Mouse (Mus musculus) left cerebral cortex, adult 2 months (tissue): ENCODE measurements around the gene Spns2. TPM values are rescaled to one million over a fixed set of nuclear protein-coding genes. Genes with fewer than 3 reads are reported as not detected.

Experiments
- DNase-seq, 2 experiments: peaks; one replicate each; pipeline ENCODE4 v3.0.0; 2021 to 2022; ENCODE audit warnings: low spot score in 2 of 2, mixed read lengths in 1 of 2; ENCODE audit errors: extremely low spot score in 1 of 2
- H3K27ac ChIP-seq: fragments of 200-600 bp; 2 replicates; pipeline ENCODE4 v1.8.1; 2022
- H3K4me3 ChIP-seq: fragments of 200-600 bp; 2 replicates; pipeline ENCODE4 v1.8.1; 2022
- CTCF ChIP-seq: fragments of 200-600 bp; IDR thresholded peaks from 2 replicates; pipeline ENCODE4 v1.8.1; 2022; ENCODE audit warnings: antibody characterized with exemption, mild to moderate bottlenecking, moderate library complexity
- intact Hi-C: fragments of 180-260 bp; cut with DNase I; formaldehyde crosslinking; loops from one replicate; pipeline ENCODE4 v1.15.1; 2025
- total RNA-seq, 2 experiments: library from RNA; stranded (reverse); gene quantifications; 2 replicates each; pipeline ENCODE4 v1.2.3; 2021

Gene Spns2
- total RNA-seq, 2 experiments from 2014 or later = 68.2 to 70.6 TPM

DNA sequence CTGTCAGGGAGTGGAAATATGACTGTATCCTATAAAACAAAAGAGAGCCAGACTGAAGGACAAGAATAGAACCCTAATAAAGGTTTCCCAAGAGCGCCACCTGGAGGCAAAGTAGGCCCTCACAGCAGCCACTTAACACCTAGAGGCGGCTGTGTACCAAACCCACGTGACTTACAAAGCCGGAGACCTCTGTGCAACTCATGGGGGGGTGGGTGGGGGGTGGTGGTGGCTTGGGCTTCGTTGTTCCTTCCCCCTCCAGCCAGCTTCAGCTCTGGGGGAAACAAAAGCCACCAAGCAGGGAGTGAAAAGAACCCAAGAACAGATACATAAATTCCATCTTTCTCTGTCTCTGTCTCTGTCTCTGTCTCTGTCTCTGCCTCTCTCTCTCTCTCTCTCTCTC, 61.0 kb downstream of the Spns2 start:
- peak; percentile 66 to 67 for DNase-seq
- peak; percentile 60 for TF ChIP-seq CTCF
- intact Hi-C loops = loop anchor here (1.0 to 5.0 kb wide), 5 partner anchors 56 to 203 kb away; no protein-coding TSS in a partner anchor
- Histone ChIP-seq H3K4me3 (no peak overlapping the region), H3K27ac (no peak overlapping the region)

- Histone ChIP-seq H3K27ac (no peak overlapping the region), H3K4me3 (no peak overlapping the region)
- DNase-seq = no peak
- intact Hi-C loops = loop anchor here (1.0 to 5.0 kb wide), 2 partner anchors 55 to 207 kb away; no protein-coding TSS in a partner anchor
- peak; percentile 52 for TF ChIP-seq CTCF
Measured at GRCm38 (mm10) chr11:72426884-72427283, 62.8 kb downstream of the Spns2 start.

DNA sequence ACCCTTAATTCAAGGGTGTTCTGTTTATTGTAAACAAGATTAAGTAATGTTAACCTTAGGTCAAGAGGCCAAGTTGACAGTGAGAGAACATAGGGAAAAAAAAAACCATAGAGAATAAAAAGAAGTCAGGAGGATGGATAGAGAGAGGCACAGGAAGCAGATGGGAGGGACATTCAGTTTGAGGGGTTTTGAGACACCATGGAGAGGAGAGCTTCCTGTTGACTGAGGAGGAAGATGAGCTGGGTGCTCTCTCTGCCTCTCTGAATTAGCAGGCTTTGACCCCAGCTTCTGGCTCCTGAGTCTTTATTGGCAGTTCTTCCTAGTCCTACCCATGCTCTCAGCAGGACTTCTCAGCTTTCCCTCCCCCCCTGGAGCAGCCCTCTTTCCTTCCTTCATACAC, 64.5 kb downstream of the Spns2 start:
- H3K27ac ChIP-seq = no peak overlapping the region
- no peak for DNase-seq
- intact Hi-C loops = loop anchor here (5.0 kb wide), 1 partner anchor 53 kb away; no protein-coding TSS in a partner anchor
- no peak overlapping the region for H3K4me3 ChIP-seq
- no peak for TF ChIP-seq CTCF

GRCm38 (mm10) chr11:72423686-72424085, 66.0 kb downstream of the Spns2 start:
- no peak overlapping the region for H3K4me3 ChIP-seq
- DNase-seq = no peak
- no peak for TF ChIP-seq CTCF
- intact Hi-C loops = no loop called here
- no peak overlapping the region for H3K27ac ChIP-seq

DNA sequence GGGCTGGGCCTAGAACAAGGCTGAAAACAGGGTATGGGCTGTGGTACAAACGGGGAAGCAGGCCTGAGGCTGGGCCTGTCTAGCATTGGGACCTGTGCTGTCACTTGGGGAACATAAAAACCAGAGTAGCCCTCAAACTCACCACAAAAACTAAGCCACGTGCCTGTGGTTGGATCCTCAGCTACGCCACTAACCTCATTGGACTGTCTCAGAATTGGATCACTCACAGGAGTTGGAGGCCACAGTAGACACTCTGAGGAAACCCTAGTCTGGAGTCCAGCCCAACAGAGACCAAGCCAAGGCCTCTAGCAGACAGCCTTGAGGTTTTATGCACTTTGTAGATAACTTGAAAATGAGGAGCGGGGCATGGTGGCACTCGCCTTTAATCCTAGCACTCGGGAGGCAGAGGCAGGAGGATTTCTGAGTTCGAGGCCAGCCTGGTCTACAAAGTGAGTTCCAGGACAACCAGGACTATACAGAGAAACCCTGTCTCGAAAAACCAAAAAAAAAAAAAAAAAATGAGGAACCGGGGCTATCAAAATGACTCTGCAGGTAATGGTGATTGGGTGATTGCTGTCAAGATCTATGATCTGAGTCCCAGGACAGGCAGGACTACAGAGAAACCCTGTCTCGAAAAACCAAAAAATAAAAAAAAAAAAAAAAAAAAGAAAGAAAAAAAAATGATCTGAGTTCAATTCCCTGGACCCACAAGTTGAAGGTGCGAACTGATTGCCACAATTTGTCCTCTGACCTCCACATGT, 68.0 kb downstream of the Spns2 start:
- H3K4me3 ChIP-seq = no peak overlapping the region
- no peak overlapping the region for H3K27ac ChIP-seq
- TF ChIP-seq CTCF = no peak
- intact Hi-C loops = no loop called here
- DNase-seq = no peak

DNA sequence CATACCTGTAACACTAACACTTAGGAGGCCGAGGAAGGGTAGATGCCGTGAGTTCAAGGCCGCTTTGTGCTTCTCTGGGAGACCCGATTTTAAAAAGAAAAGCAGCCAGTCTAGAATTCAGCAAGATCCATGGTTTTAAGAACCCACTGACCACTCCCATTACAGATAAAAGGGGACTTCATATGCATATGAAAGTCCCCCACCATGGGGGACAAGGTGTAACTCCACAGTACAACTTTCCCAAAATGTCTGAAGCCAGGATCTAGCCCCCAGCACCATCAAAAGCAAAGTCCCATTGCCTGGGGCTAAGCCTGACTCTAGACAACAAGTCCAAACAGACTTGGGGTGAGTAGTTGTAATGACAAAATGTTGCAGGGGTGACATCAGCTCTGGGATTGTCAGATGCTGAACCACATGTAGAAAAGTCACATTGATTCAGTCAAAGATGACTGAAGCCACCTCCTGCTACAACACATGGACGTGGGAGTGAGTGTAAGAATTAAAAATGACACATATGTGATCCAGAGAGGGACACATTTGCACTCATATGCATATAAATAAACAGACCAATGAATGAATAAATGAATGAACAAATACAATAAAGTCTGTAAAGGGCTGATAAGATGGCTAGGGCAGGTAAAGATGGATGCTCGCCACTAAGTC, 69.1 kb downstream of the Spns2 start:
- no peak overlapping the region for H3K4me3 ChIP-seq
- H3K27ac ChIP-seq = no peak overlapping the region
- intact Hi-C loops = no loop called here
- DNase-seq = no peak
- TF ChIP-seq CTCF = no peak

DNA sequence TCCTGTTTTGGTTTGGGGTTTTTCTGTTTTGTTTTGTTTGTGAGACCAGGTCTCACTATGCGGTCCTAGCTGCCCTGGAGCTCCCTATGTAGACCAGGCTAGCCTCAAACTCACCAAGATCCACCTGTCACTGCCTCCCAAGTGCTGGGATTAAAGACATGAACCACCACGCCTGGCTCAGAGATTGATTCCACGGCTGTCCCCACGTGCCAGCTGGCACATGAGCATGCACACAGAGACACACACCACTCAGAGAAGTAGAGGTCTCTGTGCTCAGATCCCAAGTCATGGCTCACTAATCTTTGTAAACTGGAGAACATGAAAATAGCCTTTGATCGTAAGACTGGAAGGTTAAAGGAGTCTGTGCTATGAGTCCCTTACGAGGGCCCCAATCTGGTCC, 70.7 kb downstream of the Spns2 start:
- intact Hi-C loops = no loop called here
- Histone ChIP-seq H3K4me3 (no peak overlapping the region), H3K27ac (no peak overlapping the region)
- no peak for TF ChIP-seq CTCF
- DNase-seq = no peak

GRCm38 (mm10) chr11:72418227-72418626, 71.5 kb downstream of the Spns2 start:
- DNase-seq = no peak
- H3K27ac ChIP-seq = no peak overlapping the region
- no peak for TF ChIP-seq CTCF
- H3K4me3 ChIP-seq = no peak overlapping the region
- intact Hi-C loops = no loop called here

DNA sequence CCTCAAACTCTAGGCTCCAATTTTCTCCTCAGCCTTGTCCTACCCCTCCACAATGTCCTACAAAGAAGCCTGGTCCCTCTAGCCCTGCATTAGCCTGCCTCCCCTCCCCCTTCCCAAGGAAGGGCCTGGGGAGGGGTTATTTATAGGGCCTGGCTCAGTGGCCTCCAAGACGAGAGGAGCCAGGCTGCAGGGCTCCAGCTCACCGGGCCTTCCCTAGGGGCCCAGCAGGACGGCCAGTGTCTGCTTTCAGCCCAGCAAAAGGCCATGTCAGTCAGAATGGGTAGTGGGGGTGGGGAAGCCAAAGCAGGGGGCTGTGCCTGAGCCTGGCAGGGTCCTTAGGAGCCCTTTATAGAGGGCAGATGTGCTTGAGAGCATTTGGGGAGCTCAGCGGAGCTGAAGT, 72.3 kb downstream of the Spns2 start:
- Histone ChIP-seq H3K4me3 (no peak overlapping the region), H3K27ac (no peak overlapping the region)
- no peak for DNase-seq
- TF ChIP-seq CTCF = no peak
- intact Hi-C loops = no loop called here

- H3K27ac ChIP-seq = no peak overlapping the region
- no peak overlapping the region for H3K4me3 ChIP-seq
- intact Hi-C loops = no loop called here
- TF ChIP-seq CTCF = no peak
- DNase-seq = no peak
Measured at GRCm38 (mm10) chr11:72416666-72417065, 73.0 kb downstream of the Spns2 start.

- intact Hi-C loops = no loop called here
- Histone ChIP-seq H3K4me3 (no peak overlapping the region), H3K27ac (no peak overlapping the region)
- no peak for TF ChIP-seq CTCF
- no peak for DNase-seq
Measured at GRCm38 (mm10) chr11:72415155-72415554, 74.5 kb downstream of the Spns2 start.

GRCm38 (mm10) chr11:72413601-72414190, 76.0 kb downstream of the Spns2 start:
- intact Hi-C loops = no loop called here
- no peak overlapping the region for H3K4me3 ChIP-seq
- no peak for TF ChIP-seq CTCF
- H3K27ac ChIP-seq = no peak overlapping the region
- no peak for DNase-seq
